Mouse (Mus musculus): ENCODE measurements at regions not wholly inside any gene's neighbourhood (a gene's known extent, or its start where the extent isn't known, plus 50 kb on each side); places are given as distances from the start of the nearest gene placed in this dataset.

DNA sequence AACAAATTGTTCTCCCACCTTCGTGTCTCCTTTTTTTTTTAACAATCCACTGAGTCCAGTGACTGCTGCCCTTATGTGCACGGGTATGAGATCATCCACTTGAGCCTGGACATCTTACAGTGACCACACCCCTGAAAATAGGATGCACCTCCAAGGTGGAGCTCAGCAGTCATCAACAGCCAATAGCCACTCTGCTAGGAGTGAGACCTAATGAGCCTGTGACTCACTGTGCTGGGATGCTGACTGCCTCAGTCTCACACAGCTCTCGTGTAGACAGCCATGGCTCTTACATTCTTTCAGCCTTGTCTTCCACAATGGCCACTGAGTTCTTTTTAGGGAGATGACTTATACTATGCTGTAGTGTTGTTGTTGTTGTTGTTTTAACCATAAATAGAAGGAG is 133.7 kb upstream of the Zfp462 start:
- TF ChIP-seq ZNF384 (IDR thresholded peaks at IDR 0.05; ENCODE audit: low read depth, low read length) (no peak), HCFC1 (IDR thresholded peaks at IDR 0.05; ENCODE audit: borderline replicate concordance, insufficient read depth, low read length) (no peak), ZC3H11A (IDR thresholded peaks at IDR 0.05; ENCODE audit: borderline replicate concordance, low read depth, low read length) (no peak), CHD2 (IDR thresholded peaks at IDR 0.05; ENCODE audit: low read depth, low read length) (no peak), MAFK (IDR thresholded peaks at IDR 0.05; ENCODE audit: insufficient read depth, low read depth, low read length) (no peak)

Measured in ES-E14 (cell line).